Mouse (Mus musculus) gastrocnemius, adult 8-10 months (tissue): ENCODE measurements around the gene Orm1. TPM values are rescaled to one million over a fixed set of nuclear protein-coding genes. Genes with fewer than 3 reads are reported as not detected.

Experiments
- DNase-seq, 2 experiments: peaks; one replicate each; pipeline ENCODE4 v3.0.0; 2022; ENCODE audit warnings: low spot score in 2 of 2
- total RNA-seq, 4 experiments: library from RNA; stranded (reverse); gene quantifications; 2 replicates each; pipeline ENCODE4 v1.2.4; 2022

Orm1 gene
- 1 to 10 TPM in 3 of 4 experiments, not detected in 1; 1.8 to 4.2 (median 2.1) TPM for total RNA-seq

DNA sequence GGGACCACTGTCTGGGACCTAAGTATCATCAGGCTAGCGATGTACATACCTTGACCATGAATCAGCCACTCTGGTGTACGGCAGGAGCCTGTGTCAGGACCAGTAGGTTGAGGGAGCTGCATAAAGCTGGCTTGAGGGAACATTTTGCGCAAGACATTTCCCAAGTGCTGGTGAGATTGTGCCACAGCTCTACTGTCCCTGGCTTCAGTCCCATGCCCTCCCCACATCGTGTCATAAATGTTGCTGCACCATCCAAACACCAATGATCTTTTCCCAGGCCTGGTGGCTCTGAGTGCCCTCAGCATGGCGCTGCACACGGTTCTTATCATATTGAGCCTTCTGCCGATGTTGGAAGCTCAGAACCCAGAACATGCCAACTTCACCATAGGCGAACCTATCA, at the start of gene Orm1:
Gene Orm1 (plus strand): TSS at position 266 of the 400 bp plus-strand sequence.
- no peak for DNase-seq

DNA sequence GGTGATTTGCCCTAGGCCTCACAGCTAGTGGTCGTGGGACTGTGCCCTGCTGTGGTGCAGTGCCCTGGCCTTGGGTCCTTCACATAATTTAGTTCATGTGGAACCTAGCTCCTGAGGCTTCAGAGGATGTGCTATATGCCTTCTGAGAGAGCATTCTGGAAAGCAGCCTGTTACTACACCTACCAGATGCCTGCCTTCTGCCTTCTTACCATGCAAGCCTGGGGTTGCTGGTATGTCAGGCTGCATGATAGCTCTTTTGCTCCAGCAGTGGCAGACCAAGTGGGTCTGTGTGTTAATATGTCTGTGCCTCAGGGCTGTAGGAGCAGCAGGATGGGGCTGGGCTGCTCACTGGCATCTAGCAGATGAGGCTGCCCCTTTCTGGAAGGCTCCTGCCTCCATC, 48.7 kb upstream of the Orm1 start:
- DNase-seq, result no peak

DNA sequence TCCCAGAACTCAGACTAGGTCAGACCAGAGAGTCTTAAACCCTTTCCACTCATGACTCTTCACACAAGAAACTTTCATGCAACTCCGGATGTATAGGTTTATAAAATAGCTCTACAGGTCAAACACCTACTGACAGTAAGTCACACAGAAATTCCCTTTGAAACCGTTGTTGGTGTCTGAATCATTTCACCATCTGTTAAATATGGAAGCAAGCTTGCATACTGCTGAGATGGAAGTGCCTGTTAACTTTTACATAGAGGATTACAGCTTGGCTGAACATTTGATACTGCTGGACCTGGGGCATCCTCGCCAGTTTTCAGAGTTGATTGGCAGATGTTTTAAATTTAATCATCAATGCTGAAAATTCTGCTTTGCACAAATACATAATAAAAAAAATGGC, 48.1 kb upstream of the Orm1 start:
- no peak for DNase-seq

DNA sequence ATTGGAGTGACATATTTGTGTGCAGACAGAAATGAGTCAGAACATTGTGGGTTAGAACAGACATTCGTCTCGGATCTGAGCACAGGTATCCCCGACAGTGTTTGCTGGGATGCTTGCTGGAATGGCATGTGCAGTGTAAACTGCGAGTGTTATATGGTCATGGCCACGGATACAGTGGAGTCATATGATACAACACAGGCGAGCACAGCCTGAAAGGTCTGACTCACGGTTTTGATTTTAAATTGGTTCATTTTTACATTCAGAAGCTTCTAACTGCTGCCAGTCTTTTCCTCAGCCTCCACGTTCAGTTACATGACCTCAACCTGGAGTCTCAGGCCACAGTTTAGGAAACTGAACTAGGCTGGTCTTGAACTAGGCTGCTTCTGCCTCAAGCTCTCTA, 47.5 kb upstream of the Orm1 start:
- DNase-seq, result no peak

DNA sequence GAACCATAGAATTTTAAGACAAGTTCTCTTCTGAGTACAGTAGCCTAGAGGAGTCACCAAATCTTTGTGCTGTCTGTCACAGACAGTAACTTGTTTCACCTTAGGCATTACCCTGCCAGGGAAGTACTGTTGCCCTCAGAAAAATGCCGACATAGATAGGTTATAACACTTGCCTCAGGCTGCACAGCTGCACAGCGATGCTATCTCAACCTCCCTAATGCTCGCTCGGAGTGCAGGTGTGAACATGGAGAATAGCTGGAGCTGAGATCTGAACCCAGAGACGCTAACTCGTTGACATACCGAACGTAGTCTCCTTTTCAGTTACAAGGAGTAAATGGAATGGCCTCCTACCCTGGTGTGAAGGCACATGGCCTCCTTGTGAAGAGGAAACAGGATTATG, 46.2 kb upstream of the Orm1 start:
- DNase-seq, result no peak

DNA sequence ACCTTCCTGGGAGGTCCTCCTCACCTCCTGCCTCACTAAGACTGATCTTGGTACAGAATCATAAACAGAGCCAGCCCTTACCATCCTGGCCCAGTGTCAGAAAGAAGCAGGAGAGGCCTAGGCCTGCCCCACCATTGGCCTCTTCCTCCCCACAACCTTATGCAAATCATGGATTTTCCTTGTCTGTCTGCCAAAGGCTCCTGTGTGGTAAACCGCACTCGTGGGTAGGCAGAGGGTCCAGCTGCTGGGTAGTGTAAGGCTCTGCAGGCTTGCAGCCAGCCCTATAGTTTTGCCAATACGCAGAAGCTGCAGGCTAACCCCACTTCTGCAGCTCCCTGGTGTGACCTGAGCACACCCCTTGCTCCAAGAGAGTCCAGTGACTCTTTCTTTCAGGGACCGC, 41.7 kb upstream of the Orm1 start:
- DNase-seq, result no peak

DNA sequence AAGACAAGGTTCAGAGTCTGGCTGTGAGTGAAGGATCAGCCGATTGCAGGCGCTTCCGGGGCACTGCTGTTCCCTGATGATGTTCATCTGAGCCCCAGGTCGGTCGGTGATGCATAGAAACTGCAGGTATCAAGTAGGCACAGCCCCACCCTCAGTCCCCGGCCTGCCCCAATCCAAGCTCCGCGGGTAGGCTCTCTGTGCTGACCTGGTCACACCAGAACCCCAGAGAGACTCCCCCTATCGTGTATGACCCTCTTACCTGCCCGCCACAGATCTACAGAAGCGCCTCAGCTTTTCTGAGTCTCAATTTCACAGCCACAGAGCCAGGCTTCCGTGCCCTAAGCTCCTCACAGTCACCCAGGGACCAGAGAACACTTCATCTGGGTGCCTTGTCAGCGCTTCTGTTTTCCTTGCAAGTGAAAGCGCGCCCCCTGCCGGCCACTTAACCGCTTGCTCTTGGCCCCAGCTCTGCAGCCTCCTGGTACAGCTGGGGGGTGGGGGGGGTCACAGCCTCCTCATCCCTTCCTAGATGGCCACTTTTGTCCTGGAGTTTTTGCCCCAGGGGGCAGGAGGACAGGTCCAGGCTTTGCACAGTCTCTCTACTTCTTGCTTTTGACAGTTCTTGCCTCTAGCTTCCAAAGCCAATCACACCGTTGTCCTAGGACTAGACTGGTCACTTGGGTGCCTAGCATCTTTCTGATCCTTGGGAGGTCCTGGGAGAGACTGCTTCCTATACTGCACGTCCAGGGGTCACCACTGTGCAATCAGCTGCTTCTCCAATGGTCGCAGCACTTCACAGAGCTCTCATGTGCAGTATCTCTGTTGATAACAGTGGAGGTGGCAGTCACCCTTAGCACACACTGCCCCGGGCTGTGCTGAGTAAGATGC, 36.9 kb upstream of the Orm1 start:
- peak; percentile 76 to 83 for DNase-seq

DNA sequence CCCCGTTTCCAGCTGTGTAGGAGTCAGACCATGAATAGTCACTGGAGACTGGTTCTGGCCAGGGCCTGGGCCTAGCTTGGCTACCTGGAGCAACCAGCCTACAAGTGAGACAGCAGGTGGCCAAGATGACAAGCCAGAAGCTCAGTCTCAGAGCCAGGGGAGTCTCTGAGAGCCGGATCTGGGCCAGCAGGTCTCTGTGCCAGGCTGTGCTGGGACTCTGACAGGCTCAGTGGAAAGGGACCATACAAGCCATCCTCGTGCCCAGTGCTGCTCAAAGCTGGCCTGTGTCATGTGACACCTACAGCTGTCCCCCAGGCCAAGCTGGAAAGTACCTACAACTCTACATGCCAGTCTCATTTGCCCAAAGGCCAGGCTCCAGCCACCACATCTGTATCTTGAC, 36.0 kb upstream of the Orm1 start:
- peak; percentile 58 to 78 for DNase-seq

DNA sequence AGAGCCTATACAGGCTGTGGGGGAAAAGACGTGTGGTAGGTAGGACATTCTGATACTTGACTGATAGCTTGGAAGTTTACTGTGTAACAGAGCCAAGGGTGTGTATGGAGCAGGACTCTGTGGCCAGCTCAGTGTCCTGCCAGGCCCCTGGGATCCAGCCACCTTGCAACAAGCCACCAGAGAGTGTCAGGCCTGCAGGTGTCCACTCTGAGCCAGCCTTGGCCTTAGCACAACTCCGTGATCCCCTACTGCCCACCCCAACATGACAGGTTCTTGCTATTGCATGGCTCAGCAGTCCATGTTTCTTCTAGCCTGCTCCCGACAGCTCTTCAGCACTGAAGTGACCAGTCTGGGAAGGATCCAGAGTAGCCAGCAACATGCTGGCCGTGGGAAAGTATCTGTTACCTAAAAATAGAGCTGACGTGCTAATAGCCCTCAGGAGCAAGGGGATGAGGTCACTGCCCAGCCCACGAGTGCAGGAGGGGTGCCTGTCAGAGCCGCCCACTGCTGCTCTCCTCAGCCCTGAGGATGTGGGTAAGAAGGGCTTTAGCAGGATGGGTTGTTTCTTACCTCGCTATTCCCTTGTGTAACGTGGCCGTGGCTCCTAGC, 34.0 kb upstream of the Orm1 start:
- DNase-seq, result peak; percentile 39 to 44

DNA sequence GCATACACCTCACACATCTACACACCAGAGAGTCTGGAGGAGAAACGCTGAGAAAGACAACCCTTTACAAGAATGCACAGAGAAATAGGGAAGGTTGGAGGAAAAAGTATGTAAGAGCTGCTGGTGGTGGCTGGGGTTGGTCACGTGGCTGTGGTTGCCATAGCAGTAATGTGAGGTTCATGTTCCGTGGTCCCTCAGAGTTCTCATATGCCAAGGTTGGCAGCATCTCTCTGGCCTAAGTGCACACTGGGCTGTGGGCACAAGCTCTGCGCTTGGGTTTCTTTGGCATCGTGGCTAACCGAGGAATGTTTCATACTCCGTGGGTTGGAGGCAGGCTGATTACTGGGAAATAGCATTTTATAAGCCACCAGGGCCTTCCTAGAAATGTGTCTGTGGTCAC, 32.9 kb upstream of the Orm1 start:
- DNase-seq, result no peak

DNA sequence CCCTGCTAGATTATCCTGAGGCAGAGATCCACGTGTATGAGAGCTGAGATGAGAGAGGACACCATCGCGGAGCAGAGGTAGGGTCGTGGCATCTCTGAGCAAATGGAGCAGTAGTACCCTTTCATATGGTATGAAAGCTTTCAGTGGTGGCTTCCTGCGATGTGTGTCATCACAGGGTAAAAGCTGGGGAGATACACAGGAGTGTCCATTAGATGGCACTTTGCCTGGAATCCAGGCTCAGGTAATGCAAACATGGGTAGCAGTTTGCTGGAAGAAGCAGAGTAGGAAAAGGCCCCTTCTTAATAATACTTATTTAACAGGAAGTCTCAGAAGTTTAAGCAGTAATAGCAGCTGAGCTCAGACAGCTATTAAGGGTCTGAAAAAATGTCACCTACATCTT, 30.3 kb upstream of the Orm1 start:
- no peak for DNase-seq

DNA sequence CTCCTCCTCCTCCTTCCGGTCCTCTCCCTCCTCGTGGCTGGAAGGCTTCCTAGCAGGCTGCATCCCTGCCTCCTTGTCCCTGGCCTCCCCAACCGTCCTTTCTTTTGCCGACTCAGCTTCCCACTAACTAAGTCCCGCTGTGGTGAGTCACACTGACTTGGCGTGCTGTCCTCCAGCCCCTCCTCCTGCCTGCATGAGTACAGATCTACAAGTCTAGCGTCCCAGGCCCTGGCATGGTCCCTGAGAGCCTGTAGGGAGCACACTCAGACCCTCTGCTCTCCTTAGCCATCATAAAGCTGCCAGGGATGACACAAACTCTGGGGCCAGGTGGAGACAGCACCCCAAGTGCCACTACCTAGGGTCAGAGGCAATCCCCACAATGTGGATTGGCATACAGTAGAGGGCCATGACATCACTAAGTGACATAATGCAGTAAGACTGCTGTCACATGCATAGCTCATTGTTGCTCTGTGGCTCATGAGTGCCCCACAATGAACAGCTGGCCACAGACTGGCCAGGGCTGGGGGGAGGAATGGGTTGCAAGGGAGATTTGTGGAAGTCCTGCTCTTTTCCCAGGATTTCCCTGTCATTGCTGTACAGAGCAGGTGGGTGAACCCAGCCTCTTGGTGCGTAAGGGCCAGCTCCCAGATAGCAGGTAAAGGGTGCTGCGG, 28.1 kb upstream of the Orm1 start:
- DNase-seq, result peak; percentile 29 to 42

DNA sequence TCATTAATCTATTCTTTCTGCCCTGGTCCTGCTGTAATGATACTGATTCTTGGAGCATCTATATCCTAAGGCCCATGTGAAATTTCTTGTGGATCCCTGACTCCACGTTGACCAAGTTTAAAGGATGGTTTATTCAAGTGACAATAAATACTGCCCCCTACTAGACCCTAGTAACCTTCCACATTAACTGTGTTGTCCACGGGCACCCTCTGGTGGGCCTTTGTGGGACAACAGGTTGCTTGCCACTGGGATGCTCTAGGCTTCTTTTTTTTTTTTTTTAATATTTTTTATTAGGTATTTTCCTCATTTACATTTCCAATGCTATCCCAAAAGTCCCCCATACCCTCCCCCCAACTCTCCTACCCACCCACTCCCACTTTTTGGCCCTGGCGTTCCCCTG, 24.8 kb upstream of the Orm1 start:
- DNase-seq, result peak in 1 of 2 experiments; percentile 44

DNA sequence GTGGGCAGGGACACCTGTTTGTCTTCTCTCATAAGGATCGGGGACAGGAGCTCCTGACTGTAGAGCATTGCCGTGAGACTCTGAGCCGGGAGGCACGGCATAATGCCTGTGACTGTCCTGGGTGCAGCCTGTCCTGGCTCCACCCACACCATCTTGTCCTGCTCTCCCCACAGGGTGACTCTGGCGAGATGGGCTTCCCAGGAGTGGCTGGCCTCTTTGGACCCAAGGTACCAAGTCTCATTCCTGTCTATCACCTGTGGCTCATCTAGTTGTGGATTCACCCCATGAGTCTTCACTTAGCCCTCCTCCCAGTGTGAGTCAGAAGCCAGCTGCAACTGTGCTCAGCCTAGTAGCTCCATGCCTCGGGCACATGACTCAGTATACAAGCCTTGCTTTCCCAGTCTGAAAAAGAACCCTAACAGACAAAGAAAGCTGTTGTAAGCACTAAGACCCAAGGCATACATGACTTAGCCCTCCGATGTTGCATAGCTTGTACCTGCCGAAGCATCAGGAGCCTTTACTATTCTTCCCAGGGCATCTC, 21.0 kb upstream of the Orm1 start:
- DNase-seq, result no peak

DNA sequence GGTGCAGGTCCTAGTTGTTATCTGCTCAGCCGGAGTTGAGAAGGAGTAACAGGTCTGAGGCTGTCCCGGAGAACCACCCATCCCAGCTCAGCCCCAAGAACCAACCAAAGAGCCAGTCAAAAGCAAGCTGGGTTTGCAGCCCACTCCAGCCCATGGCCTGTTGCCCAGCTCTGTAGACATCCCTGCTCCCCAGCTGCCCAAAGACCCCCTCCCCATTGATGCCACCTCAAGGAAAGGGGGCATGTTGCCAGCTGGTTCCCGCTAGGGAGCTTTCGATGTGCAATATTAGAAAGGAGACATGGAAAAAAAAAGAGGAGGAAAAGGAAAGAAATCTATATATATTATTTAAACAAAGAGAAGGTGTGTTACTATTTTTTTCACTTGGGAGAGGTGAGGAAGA, 11.0 kb upstream of the Orm1 start:
- no peak for DNase-seq

DNA sequence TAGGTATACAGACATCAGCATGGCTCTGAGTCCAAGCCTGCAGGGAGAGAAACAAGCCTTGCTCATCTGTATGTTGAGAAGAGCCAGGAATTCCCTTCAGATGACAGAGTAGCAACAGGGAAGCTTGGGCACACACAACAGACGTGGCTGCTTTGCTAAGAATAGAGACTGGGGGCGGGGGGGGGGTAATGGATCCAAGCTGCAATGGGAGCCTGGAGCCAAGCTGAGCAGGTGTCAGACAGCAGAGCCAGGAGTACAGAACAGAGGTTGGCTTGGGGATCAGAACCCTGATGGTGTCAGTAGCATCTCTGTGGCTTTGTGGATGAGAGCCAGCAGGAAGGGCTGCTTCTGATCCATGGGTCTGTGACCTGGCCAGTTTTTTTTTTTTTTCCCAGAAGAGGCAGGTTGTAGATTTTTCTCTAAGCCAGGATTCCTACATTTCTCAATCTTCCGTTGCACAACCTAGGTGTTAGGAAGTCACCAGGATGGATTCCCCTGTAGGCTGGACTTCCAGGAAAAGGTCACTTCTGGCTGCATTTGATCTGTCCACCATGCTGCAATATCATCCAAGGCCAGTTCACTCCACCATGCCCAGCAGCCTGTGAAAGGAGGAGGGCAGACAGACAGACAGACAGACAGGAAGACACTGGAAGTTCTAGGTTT, 5.8 kb upstream of the Orm1 start:
- DNase-seq, result no peak

DNA sequence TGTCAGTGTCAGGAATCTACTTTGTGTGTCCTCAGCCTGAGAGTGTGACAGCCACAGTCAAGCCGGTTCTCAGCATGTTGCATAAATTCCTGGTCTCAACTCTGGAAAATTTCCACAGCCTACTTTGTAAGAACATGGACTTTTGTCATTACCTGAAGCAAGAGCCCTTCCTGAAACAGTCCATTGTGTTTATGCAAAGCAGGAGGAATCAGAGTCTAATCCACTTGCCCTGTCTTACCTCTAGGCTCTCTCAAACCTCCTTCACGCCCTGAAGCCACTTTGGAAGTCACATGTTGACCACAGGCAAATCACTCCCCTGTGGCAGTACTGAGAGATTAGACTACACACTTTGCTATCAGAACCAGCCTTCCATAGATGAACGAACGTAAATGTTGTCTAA, 1.9 kb upstream of the Orm1 start:
- no peak for DNase-seq

DNA sequence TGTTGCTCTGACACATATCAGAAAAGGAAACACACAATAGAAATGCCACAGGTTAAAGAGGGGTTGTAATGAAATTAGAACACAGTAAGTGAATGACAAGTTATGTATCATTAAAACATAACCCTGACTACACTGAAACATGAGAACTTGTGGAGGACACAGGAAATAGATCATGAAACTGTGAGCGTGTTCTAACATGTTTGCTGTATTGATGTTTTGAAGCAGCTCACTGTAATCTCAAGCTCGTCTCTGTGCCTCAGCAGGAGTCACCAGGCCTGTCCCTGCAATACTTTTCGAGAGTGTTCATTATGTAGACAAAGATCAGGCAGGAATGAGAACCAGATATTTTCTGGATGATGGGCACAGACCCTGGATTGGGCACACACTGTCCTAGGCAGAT, 752 bp upstream of the Orm1 start:
- DNase-seq, result no peak

DNA sequence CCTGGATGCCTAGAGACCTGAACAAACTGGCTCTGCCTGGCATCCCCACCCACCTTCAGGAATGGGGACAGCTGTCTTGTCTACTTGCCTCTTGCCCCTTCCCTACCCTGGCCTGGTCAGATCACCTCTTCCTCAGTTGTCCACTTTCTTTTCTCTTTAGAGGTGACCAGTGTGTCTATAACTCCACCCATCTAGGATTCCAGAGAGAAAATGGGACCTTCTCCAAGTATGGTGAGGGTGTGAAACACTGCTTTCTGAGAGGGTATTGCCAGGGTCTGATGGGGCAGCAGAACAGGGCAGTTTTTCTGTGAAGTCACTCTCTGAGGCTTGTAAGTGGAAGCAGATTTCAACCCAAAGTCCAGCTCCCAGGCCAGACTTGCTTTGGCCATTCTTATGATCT, 901 bp downstream of the Orm1 start:
- DNase-seq, result no peak

DNA sequence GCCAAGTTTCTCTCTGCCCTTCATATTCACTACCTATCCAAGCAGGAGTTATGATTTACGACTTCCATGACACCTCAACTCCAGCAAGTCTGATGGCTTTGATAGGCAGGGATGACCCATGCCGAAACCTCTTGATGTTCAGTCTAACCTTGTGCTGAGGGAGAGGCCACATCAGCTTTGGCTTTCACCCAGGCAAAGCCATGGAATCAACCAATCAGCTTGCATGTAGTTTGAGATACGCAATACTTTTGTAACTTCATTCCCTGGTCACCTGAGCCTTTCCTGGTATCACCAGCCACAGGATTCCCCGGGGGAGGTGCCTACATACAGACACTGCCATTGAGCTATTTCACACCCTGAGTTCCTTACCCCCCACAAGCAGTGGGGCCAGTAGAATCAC, 2.3 kb downstream of the Orm1 start:
- DNase-seq, result no peak

DNA sequence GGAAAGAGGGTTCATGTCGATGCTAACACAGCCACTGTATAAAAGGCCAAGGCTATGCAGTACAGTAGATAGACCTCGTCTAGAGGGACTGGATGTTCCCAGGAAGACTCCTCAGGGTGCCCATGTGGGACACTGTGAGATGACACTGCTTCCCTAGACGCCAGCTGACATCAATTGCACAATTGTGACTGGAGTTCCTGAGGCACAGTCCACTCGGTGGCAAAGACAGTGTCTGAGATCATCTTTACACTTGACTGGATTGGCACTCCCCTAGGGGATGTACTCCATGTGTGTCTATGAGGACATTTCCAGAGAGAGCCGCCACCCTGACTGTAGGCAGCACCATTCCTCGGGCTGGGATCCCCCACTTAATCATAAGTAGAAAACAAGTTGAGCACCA, 4.2 kb downstream of the Orm1 start:
- no peak for DNase-seq
